Mouse (Mus musculus) intestine, postnatal 0 days (tissue): ENCODE measurements around the gene Kcnip2. TPM values are rescaled to one million over a fixed set of nuclear protein-coding genes. Genes with fewer than 3 reads are reported as not detected.

Experiments used
- ATAC-seq: fragments of 200-750 bp; cut with Nextera tagmentation; 2 replicates; pipeline ENCODE4 v1.8.0; 2017; ENCODE audit warnings: mild to moderate bottlenecking, moderate TSS enrichment, moderate library complexity
- H3K27ac ChIP-seq: fragments of 300-500 bp; sonication (generic); 2 replicates; pipeline ENCODE4 v1.5.1; 2014; ENCODE audit warnings: mild to moderate bottlenecking, low read depth, low read length, moderate library complexity
- H3K27me3 ChIP-seq: fragments of 300-500 bp; sonication (generic); replicated peaks from 2 replicates; pipeline ENCODE4 v1.6.1; 2014; ENCODE audit warnings: low read length, mixed read lengths; ENCODE audit not compliant: control insufficient read depth, insufficient read depth
- H3K36me3 ChIP-seq: fragments of 300-500 bp; sonication (generic); 2 replicates; pipeline ENCODE4 v1.6.1; 2014; ENCODE audit warnings: mild to moderate bottlenecking, moderate library complexity; ENCODE audit not compliant: control insufficient read depth, insufficient read depth
- H3K4me1 ChIP-seq: fragments of 300-500 bp; sonication (generic); replicated peaks from 2 replicates; pipeline ENCODE4 v1.6.1; 2014; ENCODE audit warnings: antibody characterized with exemption, low read length, mixed read lengths; ENCODE audit not compliant: control insufficient read depth, insufficient read depth
- H3K4me2 ChIP-seq: fragments of 300-500 bp; sonication (generic); replicated peaks from 2 replicates; pipeline ENCODE4 v1.6.1; 2014; ENCODE audit warnings: low read depth, mild to moderate bottlenecking, moderate library complexity
- H3K4me3 ChIP-seq: fragments of 300-500 bp; sonication (generic); 2 replicates; pipeline ENCODE4 v1.5.1; 2014; ENCODE audit warnings: low read depth, low read length
- H3K9ac ChIP-seq: fragments of 300-500 bp; sonication (generic); 2 replicates; pipeline ENCODE4 v1.6.1; 2014; ENCODE audit warnings: mild to moderate bottlenecking, low read depth, low read length
- H3K9me3 ChIP-seq: fragments of 300-500 bp; sonication (generic); 2 replicates; pipeline ENCODE4 v1.6.1; 2016; ENCODE audit warnings: mixed run types; ENCODE audit not compliant: control insufficient read depth
- CTCF ChIP-seq: sonication (generic); IDR thresholded peaks from 2 replicates; pipeline ENCODE4 v1.5.1; 2016; ENCODE audit warnings: low read depth, mild to moderate bottlenecking, control low read depth, antibody characterized with exemption, moderate library complexity
- WGBS: fragments of 180-500 bp; shearing (Covaris S2); extraction: QIAGEN DNeasy Blood & Tissue Kit; methylation state at CpG from one replicate; pipeline ENCODE4 v1.1.7; 2014; 5-methylcytosine and 5-hydroxymethylcytosine counted together
- polyA plus RNA-seq: library from polyadenylated mRNA; unstranded; fragments of >200 nt; fragmentation: Nextera tagmentation; extraction: Ambion mirVana; gene quantifications from 2 replicates; pipeline ENCODE4 v1.2.1, GENCODE M21; 2015

The Kcnip2 gene
- polyA plus RNA-seq, 1 experiment from 2014 or later = 3.6 TPM

DNA sequence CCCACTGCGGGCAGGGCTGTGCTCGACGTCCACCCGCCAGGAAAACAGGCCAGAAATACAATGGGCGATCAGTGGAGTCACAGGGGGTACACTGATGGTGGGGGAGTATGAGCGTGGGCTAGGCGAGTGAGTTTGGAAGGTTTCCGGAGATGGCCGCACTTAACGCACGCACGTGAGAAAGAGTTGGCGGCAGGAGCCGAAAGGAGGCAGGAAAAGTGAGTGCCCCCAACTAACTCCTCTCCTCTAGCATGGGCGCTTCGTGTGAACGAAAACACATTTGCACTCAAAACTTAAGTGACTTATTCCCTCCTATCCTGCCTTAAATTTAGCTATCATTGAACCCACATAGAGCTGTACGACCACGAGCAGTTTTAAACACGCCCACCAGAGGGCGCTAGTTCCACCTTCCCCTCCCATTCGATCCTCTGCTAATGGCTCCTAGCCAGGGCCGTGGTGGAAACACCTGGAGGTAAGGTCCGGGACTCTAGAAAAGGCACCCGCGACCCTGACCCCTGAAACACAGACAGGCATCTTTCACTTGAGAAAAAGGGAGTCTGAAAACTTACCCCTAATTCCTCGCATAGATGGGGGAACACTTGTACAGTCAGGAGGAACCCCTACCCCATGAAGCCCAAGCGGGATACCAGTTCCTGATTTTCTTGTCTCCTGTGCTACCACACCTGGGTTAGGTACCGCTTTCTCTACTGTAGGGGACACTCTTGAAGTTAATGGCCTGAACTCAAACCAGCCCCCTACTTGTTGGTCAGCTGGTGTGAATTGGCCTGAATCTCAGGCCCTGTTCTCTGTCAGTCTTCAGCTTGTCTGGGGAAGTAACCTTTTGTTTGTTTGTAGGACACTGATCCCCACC, 69.5 kb downstream of the Kcnip2 start:
- Histone ChIP-seq H3K27me3 (peaks cover 44% of the 10 kb centered on the region), H3K27ac (no peak overlapping the region; the same call in 1 of the 2 replicates), H3K4me2 (peak overlapping the region; percentile 35), H3K9me3 (no peaks in the 10 kb centered on the region), H3K4me3 (peak overlapping the region; percentile 16), H3K36me3 (peaks cover 3% of the 10 kb centered on the region; the same call in 1 of the 2 replicates), H3K9ac (no peak overlapping the region), H3K4me1 (peaks cover 3% of the 10 kb centered on the region; the same call in 1 of the 2 replicates)
- ATAC-seq = peak; percentile 37; the same call in 1 of the 2 replicates
- TF ChIP-seq CTCF = peak; percentile 91
- WGBS = 17% methylated on average over 29 of the region's 29 CpGs

DNA sequence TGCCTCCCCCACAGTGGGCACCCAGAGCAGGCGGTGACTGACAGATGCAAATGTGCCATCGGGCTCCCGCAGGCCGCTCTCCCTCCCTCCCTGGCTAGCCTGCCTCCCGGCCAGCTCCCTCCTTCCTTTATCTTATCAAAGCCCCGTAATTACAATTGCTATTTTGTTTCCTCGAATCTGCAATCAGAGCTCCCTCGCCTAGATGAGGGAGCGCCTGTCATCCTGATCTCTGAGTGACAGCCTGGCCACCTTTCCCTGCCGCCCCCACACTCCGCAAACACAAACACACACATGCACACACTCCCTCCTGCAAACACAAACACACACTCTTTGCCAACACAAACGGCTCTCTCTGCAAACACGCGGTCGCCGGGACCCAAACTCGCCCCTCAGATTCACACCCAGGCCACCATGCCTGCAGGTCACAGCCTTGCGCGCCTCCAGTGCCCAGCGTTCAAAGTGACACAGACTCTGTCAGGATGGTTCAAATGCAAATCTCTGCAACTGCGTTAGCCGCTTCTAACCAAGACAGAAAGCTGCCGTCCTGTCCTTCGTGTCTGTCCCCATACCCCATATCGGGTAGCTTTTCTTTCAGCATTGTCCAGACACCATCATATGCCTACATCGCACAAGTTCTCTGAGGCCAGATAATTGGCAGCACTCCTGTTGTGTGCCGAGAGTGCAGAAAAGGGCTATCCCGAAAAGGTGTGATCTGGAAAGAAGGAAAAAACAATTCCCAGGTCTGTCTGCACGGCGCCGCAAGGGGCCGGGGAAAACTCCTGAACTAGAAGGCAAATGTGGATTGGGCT, 70.3 kb downstream of the Kcnip2 start:
- ATAC-seq = no peak
- H3K27ac ChIP-seq = no peak overlapping the region
- 10% methylated on average over 32 of the region's 32 CpGs for whole genome bisulfite sequencing
- peak overlapping the region; percentile 16 for H3K4me3 ChIP-seq
- H3K9me3 ChIP-seq = no peaks in the 10 kb centered on the region
- H3K36me3 ChIP-seq = peaks cover 1% of the 10 kb centered on the region; the same call in 1 of the 2 replicates
- H3K4me2 ChIP-seq = peak overlapping the region; percentile 35
- no peak for TF ChIP-seq CTCF
- peaks cover 3% of the 10 kb centered on the region; the same call in 1 of the 2 replicates for H3K4me1 ChIP-seq
- peaks cover 51% of the 10 kb centered on the region for H3K27me3 ChIP-seq
- H3K9ac ChIP-seq = no peak overlapping the region

DNA sequence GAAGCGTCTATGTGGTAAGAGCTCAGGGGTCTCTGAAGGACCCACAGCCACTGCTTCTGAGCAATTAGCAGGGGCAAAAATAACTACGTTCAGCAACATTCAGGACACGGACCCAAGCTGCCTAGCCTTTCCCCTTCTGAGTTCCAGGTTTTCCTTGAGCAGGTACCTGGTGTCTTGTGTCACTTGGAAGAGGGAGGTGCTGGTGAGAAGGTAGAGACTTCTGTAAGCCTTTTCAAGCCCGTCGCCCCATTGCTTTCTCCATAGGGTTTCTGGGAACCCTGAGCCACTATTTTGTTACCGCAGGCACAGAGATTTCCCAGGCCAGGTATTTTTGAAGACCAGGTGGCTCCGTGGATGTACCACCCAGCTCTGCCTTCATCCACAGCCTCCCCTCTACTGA, 72.2 kb downstream of the Kcnip2 start:
- Histone ChIP-seq H3K4me2 (no peak overlapping the region), H3K4me1 (peaks cover 3% of the 10 kb centered on the region; the same call in 1 of the 2 replicates), H3K9ac (no peak overlapping the region), H3K9me3 (no peaks in the 10 kb centered on the region), H3K36me3 (no peaks in the 10 kb centered on the region), H3K27me3 (peaks cover 68% of the 10 kb centered on the region), H3K27ac (no peak overlapping the region), H3K4me3 (no peak overlapping the region)
- ATAC-seq = no peak
- WGBS = 37% methylated on average over 7 of the region's 7 CpGs
- TF ChIP-seq CTCF = no peak

DNA sequence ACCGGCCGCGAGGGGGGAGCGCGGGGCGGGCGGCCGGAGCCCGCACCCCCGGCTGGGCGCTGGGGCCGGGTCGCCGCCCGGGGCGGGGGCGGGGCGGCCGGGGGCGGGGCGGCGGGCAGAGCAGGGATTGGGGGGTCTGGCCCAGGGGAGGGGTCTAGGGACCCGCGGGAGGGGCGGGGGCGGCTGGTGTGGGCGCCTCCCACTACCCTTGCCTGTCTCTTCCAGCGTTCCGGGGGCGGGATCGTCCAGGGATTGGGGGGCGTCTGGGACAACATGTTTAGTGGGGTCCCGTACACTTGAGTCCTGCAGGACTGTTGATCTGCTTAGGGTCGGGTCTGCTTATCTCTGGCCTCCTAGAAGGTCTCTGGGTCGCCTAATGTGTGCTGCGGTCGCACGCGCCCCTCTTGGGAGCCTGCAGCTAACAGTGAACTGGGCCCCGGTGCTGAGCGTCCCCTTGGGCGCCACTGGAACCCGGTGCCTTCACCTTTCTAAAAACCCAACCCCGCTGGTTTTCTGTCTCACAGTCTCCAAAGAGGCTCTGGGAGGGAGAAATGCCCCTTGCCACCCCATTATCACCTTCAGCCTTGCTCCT, 72.8 kb downstream of the Kcnip2 start:
- Histone ChIP-seq H3K4me3 (peak overlapping the region; percentile 45), H3K4me1 (peaks cover 3% of the 10 kb centered on the region; the same call in 1 of the 2 replicates), H3K36me3 (no peaks in the 10 kb centered on the region), H3K4me2 (peak overlapping the region; percentile 69), H3K27ac (no peak overlapping the region), H3K9ac (no peak overlapping the region), H3K9me3 (no peaks in the 10 kb centered on the region), H3K27me3 (peaks cover 74% of the 10 kb centered on the region)
- WGBS = 4% methylated on average over 17 of the region's 44 CpGs
- ATAC-seq = no peak
- TF ChIP-seq CTCF = no peak

DNA sequence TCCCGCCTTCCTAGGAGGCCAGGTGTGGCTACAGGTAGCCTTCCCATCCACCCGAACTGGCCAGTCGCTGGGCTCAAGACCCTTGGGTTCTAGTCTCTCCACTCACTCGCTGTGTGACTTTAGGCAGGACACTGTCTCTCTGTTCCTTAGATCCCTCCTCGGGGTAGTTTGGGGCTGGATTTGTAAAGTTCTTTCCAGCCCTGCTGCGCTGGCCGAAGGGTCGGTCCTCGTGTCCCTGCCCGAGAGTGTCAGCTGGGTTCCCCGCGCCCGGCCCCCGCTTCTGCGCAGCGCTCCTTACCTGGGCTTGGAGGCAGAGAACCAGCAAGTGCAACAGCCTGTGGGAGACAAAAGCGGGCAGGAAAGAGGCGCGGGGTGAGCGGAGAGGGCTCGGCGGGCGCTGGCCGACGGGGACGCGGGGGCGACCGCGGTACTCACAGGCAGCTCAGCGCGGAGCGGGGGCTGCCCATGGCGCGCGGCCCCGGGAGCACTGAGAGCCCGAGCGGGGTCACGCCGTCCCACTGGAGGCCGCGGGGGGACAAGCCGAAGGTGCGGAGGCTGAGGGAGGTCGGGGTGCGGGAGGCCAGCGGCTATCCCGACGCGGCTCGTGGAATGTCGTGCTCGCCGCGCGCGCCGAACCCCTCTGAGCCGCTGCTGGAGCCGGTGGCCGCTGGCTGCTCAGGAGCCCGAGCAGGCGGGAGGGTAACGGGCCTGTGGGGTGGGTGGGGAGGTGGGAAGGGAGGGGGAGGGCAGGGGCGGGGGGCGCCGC, 73.5 kb downstream of the Kcnip2 start, which contains the start of gene Fgf8:
Fgf8 (minus strand) TSS at position 698 of the 766 bp plus-strand sequence.
- no peaks in the 10 kb centered on the region for H3K36me3 ChIP-seq
- no peak for ATAC-seq
- H3K4me1 ChIP-seq = peaks cover 3% of the 10 kb centered on the region; the same call in 1 of the 2 replicates
- peaks cover 80% of the 10 kb centered on the region for H3K27me3 ChIP-seq
- H3K27ac ChIP-seq = no peak within 1 kb of the TSS
- H3K9ac ChIP-seq = no peak within 1 kb of the TSS
- H3K4me3 ChIP-seq = peak within 1 kb of the TSS; percentile 45
- TF ChIP-seq CTCF = no peak
- under 1% methylated on average over 56 of the region's 68 CpGs for WGBS
- H3K9me3 ChIP-seq = no peaks in the 10 kb centered on the region
- peak within 1 kb of the TSS; percentile 69 for H3K4me2 ChIP-seq

Other genes with a start within 250 kb of the Kcnip2 start
- 2.6 and 3.3 TPM in 2 replicates for gene Fbxw4, start 155.7 kb downstream of the Kcnip2 start, polyA plus RNA-seq
- gene Fgf8, start 73.1 kb downstream of the Kcnip2 start, polyA plus RNA-seq = not detected in 2 replicates
- 8.5 and 9.0 TPM in 2 replicates for gene Npm3, start 66.5 kb downstream of the Kcnip2 start, polyA plus RNA-seq
- gene Mgea5, start 32.2 kb downstream of the Kcnip2 start, polyA plus RNA-seq = 18.2 and 19.3 TPM in 2 replicates
- gene Armh3, start 182.4 kb upstream of the Kcnip2 start, polyA plus RNA-seq = 9.9 and 10.1 TPM in 2 replicates
- 5.3 and 5.4 TPM in 2 replicates for gene Hps6, start 187.4 kb upstream of the Kcnip2 start, polyA plus RNA-seq
- 8.3 and 8.8 TPM in 2 replicates for gene Pprc1, start 228.8 kb upstream of the Kcnip2 start, polyA plus RNA-seq
- gene Ldb1, start 229.2 kb upstream of the Kcnip2 start, polyA plus RNA-seq = 31.0 and 35.5 TPM in 2 replicates